9 mouse cellular contexts compared by ENCODE assay signal in genomic region chr7:114317389-114317792, GRCm38 (mm10). TPM values are rescaled to one million over a fixed set of nuclear protein-coding genes. Genes with fewer than 3 reads are reported as not detected.
DNase-seq lines count a peak whose midpoint lies in the region; ATAC-seq lines count a peak whose summit lies in the region.
"Had no signal": no experiment of that assay in that cellular context is flagged by ENCODE, and none has a peak within 500 bp of the region (broad histone marks: within the 10 kb centered on the region; RNA-seq: fewer than 3 reads in every experiment).

No protein-coding gene starts in this region.

- no peak overlapping the region for H3K27ac ChIP-seq in embryonic facial prominence, embryonic 11.5 days (replicated peaks; ENCODE audit: low read depth, low read length)
- H3K27ac ChIP-seq in lung, embryonic 16.5 days (ENCODE audit: low read length) = peak overlapping the region; percentile 55
- H3K27ac ChIP-seq: neural tube, embryonic 13.5 days had no signal

- DNase-seq in urinary bladder, postnatal 25 days (ENCODE audit: low spot score) = peak; percentile 15
- DNase-seq in urinary bladder, adult 2 months (ENCODE audit: low spot score) = no peak
- DNase-seq in embryonic facial prominence, embryonic 11.5 days (ENCODE audit: low spot score) = peak; percentile 28
- peak; percentile 80 for DNase-seq in induced T-regulatory cell, adult 2 months (ENCODE audit: low read depth)
- DNase-seq in splenic B cell, adult 2 months (ENCODE audit: low read depth, low spot score) = peak; percentile 85
- DNase-seq in cerebellum, adult 9-11 months = no peak
- DNase-seq in left cerebral cortex, postnatal 4 days = no peak

- no peaks in the 10 kb centered on the region for H3K36me3 ChIP-seq in embryonic facial prominence, embryonic 11.5 days (replicated peaks; ENCODE audit: control insufficient read depth, insufficient read depth, low read depth, low read length)
- no peaks in the 10 kb centered on the region for H3K36me3 ChIP-seq in lung, embryonic 16.5 days (ENCODE audit: control insufficient read depth, insufficient read depth, low read length)
- no peaks in the 10 kb centered on the region for H3K36me3 ChIP-seq in splenic B cell, adult 2 months (ENCODE audit: control insufficient read depth, insufficient read depth, low read length, poor library complexity, severe bottlenecking)
- H3K36me3 ChIP-seq: neural tube, embryonic 13.5 days had no signal

- WGBS in embryonic facial prominence, embryonic 11.5 days = 53% methylated on average over 5 of the region's 5 CpGs
- 20% methylated on average over 5 of the region's 5 CpGs for WGBS in lung, embryonic 16.5 days

- ATAC-seq in embryonic facial prominence, embryonic 11.5 days (replicated peaks; ENCODE audit: insufficient number of reproducible peaks, low FRiP score, low TSS enrichment, low read depth) = no peak
- peak; percentile 74 for ATAC-seq in lung, embryonic 16.5 days (ENCODE audit: low read depth)

- H3K4me2 ChIP-seq in embryonic facial prominence, embryonic 11.5 days (ENCODE audit: low read depth, low read length) = no peak overlapping the region
- H3K4me2 ChIP-seq in lung, embryonic 16.5 days (ENCODE audit: low read depth, low read length) = peak overlapping the region; percentile 22
- H3K4me2 ChIP-seq: neural tube, embryonic 13.5 days had no signal

- intact Hi-C loops in left cerebral cortex, postnatal 4 days (cut with DNase I) = no loop called here

- H3K9ac ChIP-seq in embryonic facial prominence, embryonic 11.5 days (replicated peaks; ENCODE audit: low read length) = no peak overlapping the region
- H3K9ac ChIP-seq in lung, embryonic 16.5 days (ENCODE audit: low read length) = peak overlapping the region; percentile 47
- H3K9ac ChIP-seq: neural tube, embryonic 13.5 days had no signal

- no peak overlapping the region for H3K4me3 ChIP-seq in embryonic facial prominence, embryonic 11.5 days (ENCODE audit: low read depth, low read length)
- H3K4me3 ChIP-seq in lung, embryonic 16.5 days (ENCODE audit: low read length) = no peak overlapping the region
- H3K4me3 ChIP-seq: neural tube, embryonic 13.5 days had no signal

- no peaks in the 10 kb centered on the region for H3K9me3 ChIP-seq in embryonic facial prominence, embryonic 11.5 days (replicated peaks; ENCODE audit: control insufficient read depth, low read length)
- H3K9me3 ChIP-seq in lung, embryonic 16.5 days (ENCODE audit: control insufficient read depth, low read length) = no peaks in the 10 kb centered on the region
- H3K9me3 ChIP-seq: neural tube, embryonic 13.5 days had no signal

- no peaks in the 10 kb centered on the region for H3K4me1 ChIP-seq in embryonic facial prominence, embryonic 11.5 days (ENCODE audit: control insufficient read depth, insufficient read depth, low read length)
- H3K4me1 ChIP-seq in lung, embryonic 16.5 days (replicated peaks; ENCODE audit: control insufficient read depth, insufficient read depth, low read length) = peaks cover 14% of the 10 kb centered on the region

- H3K27me3 ChIP-seq in embryonic facial prominence, embryonic 11.5 days (ENCODE audit: control insufficient read depth, insufficient read depth, low read length) = no peaks in the 10 kb centered on the region
- H3K27me3 ChIP-seq in lung, embryonic 16.5 days (ENCODE audit: control insufficient read depth, insufficient read depth, low read depth, low read length) = no peaks in the 10 kb centered on the region
- no peaks in the 10 kb centered on the region for H3K27me3 ChIP-seq in splenic B cell, adult 2 months (ENCODE audit: control insufficient read depth, insufficient read depth, low read length, poor library complexity, severe bottlenecking)
- H3K27me3 ChIP-seq: neural tube, embryonic 13.5 days had no signal

RNA-seq across cellular contexts. Expression of gene Psma1, which starts 41.5 kb away (rescaled TPM):
- 181 and 227 TPM in 2 replicates for polyA plus RNA-seq in urinary bladder, adult 2 months (2012; rRNA removed)
- polyA plus RNA-seq in embryonic facial prominence, embryonic 11.5 days (2014; fragmentation: Nextera tagmentation; extraction: Ambion mirVana) = 484 and 505 TPM in 2 replicates
- polyA plus RNA-seq in lung, embryonic 16.5 days (2015; fragmentation: Nextera tagmentation; extraction: Ambion mirVana) = 393 and 421 TPM in 2 replicates
- total RNA-seq in left cerebral cortex, postnatal 4 days (2021) = 100 to 1,000 TPM; 161 to 164 TPM

Comparison
In these comparisons a context has a peak if more than half of its experiments do, and no peak if none do; other contexts are left out.
1. DNase-seq: peak in urinary bladder, postnatal 25 days (single experiment), embryonic facial prominence, embryonic 11.5 days (single experiment), induced T-regulatory cell, adult 2 months (single experiment) and splenic B cell, adult 2 months (single experiment); none in urinary bladder, adult 2 months (single experiment), cerebellum, adult 9-11 months (single experiment) and left cerebral cortex, postnatal 4 days (single experiment).